Mouse (Mus musculus): ENCODE results near the gene Dnase1l3. TPM values are rescaled to one million over a fixed set of nuclear protein-coding genes. Genes with fewer than 3 reads are reported as not detected.

The Dnase1l3 gene
- polyA plus RNA-seq, 1 experiment from 2014 or later = 0.08 TPM

Other genes starting within 250 kb of the Dnase1l3 start
- gene Gm26661, start 203.0 kb downstream of the Dnase1l3 start, polyA plus RNA-seq (2014; fragmentation: Nextera tagmentation; extraction: Ambion mirVana) = not detected in 2 replicates
- 10.0 and 11.2 TPM in 2 replicates for gene Flnb, start 176.6 kb downstream of the Dnase1l3 start, polyA plus RNA-seq (2014; fragmentation: Nextera tagmentation; extraction: Ambion mirVana)
- not detected in 2 replicates for gene Gm45521, start 37.3 kb downstream of the Dnase1l3 start, polyA plus RNA-seq (2014; fragmentation: Nextera tagmentation; extraction: Ambion mirVana)
- 11.3 and 11.8 TPM in 2 replicates for gene Abhd6, start 8.3 kb upstream of the Dnase1l3 start, polyA plus RNA-seq (2014; fragmentation: Nextera tagmentation; extraction: Ambion mirVana)
- 46.5 and 47.0 TPM in 2 replicates for gene Rpp14, start 85.8 kb upstream of the Dnase1l3 start, polyA plus RNA-seq (2014; fragmentation: Nextera tagmentation; extraction: Ambion mirVana)
- gene Pxk, start 103.6 kb upstream of the Dnase1l3 start, polyA plus RNA-seq (2014; fragmentation: Nextera tagmentation; extraction: Ambion mirVana) = 30.2 and 32.9 TPM in 2 replicates
- 588 and 604 TPM in 2 replicates for gene Pdhb, start 178.5 kb upstream of the Dnase1l3 start, polyA plus RNA-seq (2014; fragmentation: Nextera tagmentation; extraction: Ambion mirVana)
- gene Kctd6, start 219.6 kb upstream of the Dnase1l3 start, polyA plus RNA-seq (2014; fragmentation: Nextera tagmentation; extraction: Ambion mirVana) = 14.3 and 14.8 TPM in 2 replicates

Measured in heart, embryonic 14.5 days (tissue).